8 mouse cellular contexts compared by ENCODE assay signal in the genomic region with DNA sequence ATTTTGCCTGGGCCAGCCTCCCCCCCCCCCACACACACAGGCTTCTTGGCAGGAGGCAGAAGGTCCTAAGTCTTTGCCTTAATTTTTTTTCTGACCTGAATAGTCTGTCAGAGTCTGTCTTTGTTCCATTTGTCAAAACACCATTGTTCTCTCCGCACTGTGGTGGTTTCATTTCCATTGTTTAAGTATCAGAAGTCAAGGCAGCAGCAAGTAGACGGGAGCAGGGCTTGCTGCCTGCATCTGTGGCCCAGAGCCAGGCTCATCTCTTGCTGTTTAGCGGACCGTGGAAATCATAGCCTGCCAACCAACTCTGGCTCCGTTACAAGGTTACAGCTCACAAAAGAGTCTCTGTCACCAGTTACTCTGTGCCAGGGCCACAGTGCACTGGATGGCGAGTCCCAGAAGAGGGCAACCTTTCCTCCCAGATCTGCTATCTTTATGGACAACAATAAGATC. TPM values are rescaled to one million over a fixed set of nuclear protein-coding genes. Genes with fewer than 3 reads are reported as not detected.
DNase-seq lines count a peak whose midpoint lies in the region; ATAC-seq and TF ChIP-seq lines count a peak whose summit lies in the region.

No protein-coding gene starts in this region.

- H3K4me2 ChIP-seq in forebrain, postnatal 0 days (ENCODE audit: low read depth): no peak overlapping the region
- H3K4me2 ChIP-seq in hindbrain, embryonic 15.5 days: no peak overlapping the region
- H3K4me2 ChIP-seq in midbrain, embryonic 14.5 days (ENCODE audit: low read length): no peak overlapping the region

- no peak overlapping the region for H3K4me3 ChIP-seq in gastrocnemius, adult 2 months
- H3K4me3 ChIP-seq in forebrain, postnatal 0 days (ENCODE audit: low read depth, low read length): no peak overlapping the region
- H3K4me3 ChIP-seq in hindbrain, embryonic 15.5 days: no peak overlapping the region
- no peak overlapping the region for H3K4me3 ChIP-seq in midbrain, embryonic 14.5 days (replicated peaks; ENCODE audit: low read depth, low read length)

- peaks cover 26% of the 10 kb centered on the region for H3K27me3 ChIP-seq in forebrain, postnatal 0 days (ENCODE audit: insufficient read depth, low read length)
- peaks cover 24% of the 10 kb centered on the region for H3K27me3 ChIP-seq in hindbrain, embryonic 15.5 days
- peaks cover 22% of the 10 kb centered on the region for H3K27me3 ChIP-seq in midbrain, embryonic 14.5 days (ENCODE audit: control insufficient read depth, insufficient read depth, low read length)

- H3K9ac ChIP-seq in forebrain, postnatal 0 days: no peak overlapping the region
- H3K9ac ChIP-seq in hindbrain, embryonic 15.5 days: no peak overlapping the region
- H3K9ac ChIP-seq in midbrain, embryonic 14.5 days (replicated peaks; ENCODE audit: low read length): no peak overlapping the region

- peak; percentile 25; the same call in 1 of the 2 replicates for TF ChIP-seq CTCF in gastrocnemius, adult 2 months (IDR thresholded peaks at IDR 0.05)
- peak; percentile 49 for TF ChIP-seq CTCF in forebrain, postnatal 0 days (IDR thresholded peaks at IDR 0.05; ENCODE audit: low read depth)

- H3K4me1 ChIP-seq in forebrain, postnatal 0 days (ENCODE audit: insufficient read depth): no peaks in the 10 kb centered on the region
- no peaks in the 10 kb centered on the region for H3K4me1 ChIP-seq in hindbrain, embryonic 15.5 days (replicated peaks)
- H3K4me1 ChIP-seq in midbrain, embryonic 14.5 days (ENCODE audit: control insufficient read depth, insufficient read depth, low read length): no peaks in the 10 kb centered on the region

- ATAC-seq in forebrain, postnatal 0 days: peak; percentile 94
- ATAC-seq in hindbrain, embryonic 15.5 days (ENCODE audit: low FRiP score, low read depth): peak; percentile 96
- peak; percentile 86 for ATAC-seq in midbrain, embryonic 14.5 days (ENCODE audit: low FRiP score, low TSS enrichment)

- WGBS in forebrain, postnatal 0 days: 4% methylated on average over 6 of the region's 6 CpGs
- WGBS in hindbrain, embryonic 15.5 days: 5% methylated on average over 6 of the region's 6 CpGs
- WGBS in midbrain, embryonic 14.5 days: 6% methylated on average over 6 of the region's 6 CpGs

- intact Hi-C loops in gastrocnemius, adult 2 months (cut with DNase I): no loop called here
- intact Hi-C loops in gastrocnemius, postnatal 36 days (cut with DNase I): no loop called here

- no peaks in the 10 kb centered on the region for H3K9me3 ChIP-seq in forebrain, postnatal 0 days (ENCODE audit: low read length)
- no peaks in the 10 kb centered on the region for H3K9me3 ChIP-seq in hindbrain, embryonic 15.5 days
- H3K9me3 ChIP-seq in midbrain, embryonic 14.5 days (ENCODE audit: control insufficient read depth, low read length): no peaks in the 10 kb centered on the region

- peak; percentile 58 for DNase-seq in gastrocnemius, adult 2 months
- DNase-seq in gastrocnemius, postnatal 36 days: no peak
- DNase-seq in cerebellum, adult 11 months: peak; percentile 83
- DNase-seq in forebrain, postnatal 0 days: peak; percentile 86
- DNase-seq in layer of hippocampus, postnatal 14 days (ENCODE audit: low spot score in 2 of 2): peak; percentile 75 to 90
- peak; percentile 83 for DNase-seq in midbrain, embryonic 14.5 days
- DNase-seq in natural killer cell, adult 2 months (ENCODE audit: low spot score in 2 of 2): no peak

- H3K36me3 ChIP-seq in forebrain, postnatal 0 days (ENCODE audit: insufficient read depth): no peaks in the 10 kb centered on the region
- no peaks in the 10 kb centered on the region for H3K36me3 ChIP-seq in hindbrain, embryonic 15.5 days
- H3K36me3 ChIP-seq in midbrain, embryonic 14.5 days (ENCODE audit: control insufficient read depth, insufficient read depth, low read length): no peaks in the 10 kb centered on the region

- no peak overlapping the region for H3K27ac ChIP-seq in gastrocnemius, adult 2 months
- H3K27ac ChIP-seq in forebrain, postnatal 0 days (ENCODE audit: low read depth, low read length): no peak overlapping the region
- H3K27ac ChIP-seq in hindbrain, embryonic 15.5 days (replicated peaks): no peak overlapping the region
- no peak overlapping the region for H3K27ac ChIP-seq in midbrain, embryonic 14.5 days (replicated peaks; ENCODE audit: low read depth, low read length)

RNA-seq across cellular contexts. Expression of a gene that starts 16.9 kb away (rescaled TPM):
- not detected for total RNA-seq in gastrocnemius, adult 2 months (2021)
- not detected for total RNA-seq in gastrocnemius, postnatal 36 days (2021)
- total RNA-seq in forebrain, postnatal 0 days (2014; rRNA removed): not detected in 2 replicates
- polyA plus RNA-seq in forebrain, postnatal 0 days (2015; fragmentation: Nextera tagmentation; extraction: Ambion mirVana): not detected in 2 replicates
- polyA plus RNA-seq in hindbrain, embryonic 15.5 days (2015; fragmentation: Nextera tagmentation; extraction: Ambion mirVana): not detected in 2 replicates
- not detected for total RNA-seq in layer of hippocampus, postnatal 14 days (2021)
- polyA plus RNA-seq in midbrain, embryonic 14.5 days (2014; fragmentation: Nextera tagmentation; extraction: Ambion mirVana): not detected in 2 replicates

RNA-seq across cellular contexts. Expression of a gene that starts 17.6 kb away (rescaled TPM):
- total RNA-seq in gastrocnemius, adult 2 months (2021): not detected
- under 1 TPM in 1 of 2 experiments, not detected in 1; 0.15 TPM for total RNA-seq in gastrocnemius, postnatal 36 days (2021)
- total RNA-seq in forebrain, postnatal 0 days (2014; rRNA removed): 0.08 and 0.14 TPM in 2 replicates
- polyA plus RNA-seq in forebrain, postnatal 0 days (2015; fragmentation: Nextera tagmentation; extraction: Ambion mirVana): 0.19 and 0.24 TPM in 2 replicates
- polyA plus RNA-seq in hindbrain, embryonic 15.5 days (2015; fragmentation: Nextera tagmentation; extraction: Ambion mirVana): 0.51 and 1.0 TPM in 2 replicates
- under 1 TPM in 1 of 2 experiments, not detected in 1; 0.24 TPM for total RNA-seq in layer of hippocampus, postnatal 14 days (2021)
- not detected in 2 replicates for polyA plus RNA-seq in midbrain, embryonic 14.5 days (2014; fragmentation: Nextera tagmentation; extraction: Ambion mirVana)

Comparison
In these comparisons a context has a peak if more than half of its experiments do, and no peak if none do; other contexts are left out.
1. DNase-seq: peak in gastrocnemius, adult 2 months (single experiment), cerebellum, adult 11 months (single experiment), forebrain, postnatal 0 days (single experiment), layer of hippocampus, postnatal 14 days (2 of 2) and midbrain, embryonic 14.5 days (single experiment); none in gastrocnemius, postnatal 36 days (0 of 2) and natural killer cell, adult 2 months (0 of 2).
2. Peak in every context shown above with its lines, with median percentiles within 50 percentile points of each other: ATAC-seq.